Mouse (Mus musculus): ENCODE measurements around the gene Hspa1a. TPM values are rescaled to one million over a fixed set of nuclear protein-coding genes. Genes with fewer than 3 reads are reported as not detected.
A peak's percentile ranks its signal among the peaks of the same experiment; 100 is the strongest.
"Not testable (repeated sequence)": the region's sequence is repeated elsewhere in the genome, so short reads cannot be mapped to it uniquely, and the experiment has no call there.

The Hspa1a gene
- polyA plus RNA-seq, 1 experiment from 2014 or later = 5.8 TPM

- Histone ChIP-seq H3K27me3 (no peaks in the 10 kb centered on the region), H3K36me3 (peaks cover 98% of the 10 kb centered on the region), H3K4me3 (no peak overlapping the region), H3K9me3 (no peaks in the 10 kb centered on the region), H3K27ac (no peak overlapping the region), H3K4me2 (no peak overlapping the region), H3K9ac (no peak overlapping the region), H3K4me1 (peaks cover 5% of the 10 kb centered on the region; the same call in 1 of the 2 replicates)
- no peak for ATAC-seq (ENCODE audit: insufficient number of reproducible peaks, insufficient read depth, low FRiP score, low TSS enrichment, low read depth)
- 89% methylated on average over 8 of the region's 8 CpGs for WGBS
Measured at GRCm38 (mm10) chr17:35011440-35011839, 39.5 kb upstream of the Hspa1a start.

DNA sequence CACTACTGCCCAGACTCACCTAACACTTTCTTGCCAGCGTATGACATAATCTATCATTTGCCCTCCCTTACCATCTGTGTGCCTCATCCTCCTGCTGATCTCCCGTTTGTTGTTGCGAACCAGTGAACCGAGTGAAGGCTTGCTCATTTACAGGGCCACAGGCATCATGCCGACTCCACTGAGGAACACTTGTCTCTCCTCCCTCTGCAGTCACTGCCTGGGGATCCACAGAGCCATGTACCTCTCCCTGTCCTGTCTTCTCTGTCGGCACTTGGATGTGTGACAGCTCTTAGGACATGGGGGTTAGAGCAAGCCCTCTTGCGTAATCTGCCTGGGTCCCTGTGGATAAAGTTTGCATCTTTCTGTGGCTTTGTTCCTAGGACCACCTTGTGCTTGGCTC, 37.6 kb upstream of the Hspa1a start:
- no peak overlapping the region for H3K4me3 ChIP-seq
- WGBS = 92% methylated on average over 7 of the region's 7 CpGs
- no peak overlapping the region for H3K27ac ChIP-seq
- H3K36me3 ChIP-seq = peaks cover 97% of the 10 kb centered on the region
- ATAC-seq (ENCODE audit: insufficient number of reproducible peaks, insufficient read depth, low FRiP score, low TSS enrichment, low read depth) = no peak
- H3K4me2 ChIP-seq = no peak overlapping the region
- no peaks in the 10 kb centered on the region for H3K27me3 ChIP-seq
- no peaks in the 10 kb centered on the region for H3K4me1 ChIP-seq
- no peak overlapping the region for H3K9ac ChIP-seq
- no peaks in the 10 kb centered on the region for H3K9me3 ChIP-seq

DNA sequence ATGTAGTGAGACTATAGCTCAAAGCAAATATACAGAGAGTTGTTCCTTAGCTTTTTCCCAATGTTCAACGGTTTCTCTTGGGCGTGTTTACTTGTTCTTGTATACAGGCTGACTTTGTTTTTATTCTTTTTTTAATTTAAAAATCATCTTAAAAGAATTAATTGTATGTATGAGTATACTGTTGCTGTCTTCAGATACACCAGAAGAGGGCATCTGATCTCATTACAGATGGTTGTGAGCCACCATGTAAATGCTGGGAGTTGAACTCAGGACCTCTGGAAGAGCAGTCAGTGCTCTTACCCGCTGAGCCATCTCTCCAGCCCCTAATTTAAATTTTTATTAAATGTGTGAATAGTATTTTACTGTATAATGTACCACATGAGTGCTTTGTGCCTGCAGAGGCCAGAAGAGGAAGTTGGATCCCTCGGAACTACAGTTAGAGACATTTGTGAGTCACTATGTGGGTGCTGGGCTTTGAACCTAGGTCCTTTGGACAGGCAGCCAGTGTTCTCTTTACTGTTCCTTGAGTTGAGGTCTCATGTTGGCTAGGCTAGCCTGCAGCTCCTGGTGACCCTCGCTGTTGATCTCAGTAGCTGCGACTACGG, 35.5 kb upstream of the Hspa1a start:
- ATAC-seq (ENCODE audit: insufficient number of reproducible peaks, insufficient read depth, low FRiP score, low TSS enrichment, low read depth) = no peak
- Histone ChIP-seq H3K9ac (no peak overlapping the region), H3K4me2 (no peak overlapping the region), H3K9me3 (no peaks in the 10 kb centered on the region), H3K4me1 (peaks cover 10% of the 10 kb centered on the region), H3K27ac (no peak overlapping the region), H3K4me3 (no peak overlapping the region), H3K27me3 (no peaks in the 10 kb centered on the region), H3K36me3 (peaks cover 83% of the 10 kb centered on the region)
- 95% methylated on average over 7 of the region's 7 CpGs for WGBS

- H3K4me3 ChIP-seq; ATAC-seq (ENCODE audit: insufficient number of reproducible peaks, insufficient read depth, low FRiP score, low TSS enrichment, low read depth); H3K4me2 ChIP-seq; H3K27me3 ChIP-seq; H3K27ac ChIP-seq; H3K9me3 ChIP-seq; H3K9ac ChIP-seq: not testable (repeated sequence)
- Histone ChIP-seq H3K4me1 (peaks cover 16% of the 10 kb centered on the region), H3K36me3 (peaks cover 67% of the 10 kb centered on the region)
- 94% methylated on average over 4 of the region's 5 CpGs for WGBS
Measured at GRCm38 (mm10) chr17:35005902-35006301, 33.9 kb upstream of the Hspa1a start.

DNA sequence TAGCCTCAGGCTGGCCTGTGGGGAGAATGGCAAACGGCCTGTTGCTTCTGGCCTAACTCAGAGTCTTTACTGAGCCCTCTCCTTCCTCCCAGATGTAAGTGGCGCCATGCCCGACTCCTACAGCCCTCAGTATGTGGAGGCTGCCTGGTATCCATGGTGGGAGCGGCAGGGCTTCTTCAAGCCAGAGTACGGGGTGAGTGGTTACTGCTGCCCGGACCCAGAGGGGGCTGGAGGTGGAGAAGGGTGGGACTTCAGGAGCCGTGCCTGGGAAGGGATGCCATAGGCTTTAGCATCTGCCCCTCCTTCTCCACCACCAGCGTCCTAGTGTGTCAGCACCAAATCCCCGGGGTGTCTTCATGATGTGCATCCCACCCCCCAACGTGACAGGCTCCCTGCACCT, 33.2 kb upstream of the Hspa1a start:
- no peaks in the 10 kb centered on the region for H3K27me3 ChIP-seq
- 86% methylated on average over 10 of the region's 10 CpGs for WGBS
- H3K9me3 ChIP-seq = no peaks in the 10 kb centered on the region
- H3K4me2 ChIP-seq = no peak overlapping the region
- no peak overlapping the region for H3K4me3 ChIP-seq
- no peak overlapping the region for H3K27ac ChIP-seq
- ATAC-seq (ENCODE audit: insufficient number of reproducible peaks, insufficient read depth, low FRiP score, low TSS enrichment, low read depth) = no peak
- H3K36me3 ChIP-seq = peaks cover 59% of the 10 kb centered on the region
- H3K9ac ChIP-seq = no peak overlapping the region
- peaks cover 16% of the 10 kb centered on the region for H3K4me1 ChIP-seq

- Histone ChIP-seq H3K9me3 (no peaks in the 10 kb centered on the region), H3K27ac (no peak overlapping the region), H3K4me3 (no peak overlapping the region), H3K27me3 (no peaks in the 10 kb centered on the region), H3K4me1 (peaks cover 25% of the 10 kb centered on the region), H3K9ac (no peak overlapping the region), H3K4me2 (no peak overlapping the region), H3K36me3 (peaks cover 53% of the 10 kb centered on the region)
- no peak for ATAC-seq (ENCODE audit: insufficient number of reproducible peaks, insufficient read depth, low FRiP score, low TSS enrichment, low read depth)
- 93% methylated on average over 17 of the region's 17 CpGs for WGBS
Measured at GRCm38 (mm10) chr17:35004075-35004717, 32.2 kb upstream of the Hspa1a start.

GRCm38 (mm10) chr17:35003022-35003838, 31.3 kb upstream of the Hspa1a start:
- Histone ChIP-seq H3K9ac (peak overlapping the region; percentile 98), H3K36me3 (peaks cover 53% of the 10 kb centered on the region), H3K27ac (peak overlapping the region; percentile 99), H3K9me3 (no peaks in the 10 kb centered on the region), H3K27me3 (no peaks in the 10 kb centered on the region), H3K4me1 (peaks cover 29% of the 10 kb centered on the region), H3K4me3 (peak overlapping the region; percentile 90), H3K4me2 (peak overlapping the region; percentile 99)
- ATAC-seq (ENCODE audit: insufficient number of reproducible peaks, insufficient read depth, low FRiP score, low TSS enrichment, low read depth) = no peak
- WGBS = 66% methylated on average over 9 of the region's 9 CpGs

DNA sequence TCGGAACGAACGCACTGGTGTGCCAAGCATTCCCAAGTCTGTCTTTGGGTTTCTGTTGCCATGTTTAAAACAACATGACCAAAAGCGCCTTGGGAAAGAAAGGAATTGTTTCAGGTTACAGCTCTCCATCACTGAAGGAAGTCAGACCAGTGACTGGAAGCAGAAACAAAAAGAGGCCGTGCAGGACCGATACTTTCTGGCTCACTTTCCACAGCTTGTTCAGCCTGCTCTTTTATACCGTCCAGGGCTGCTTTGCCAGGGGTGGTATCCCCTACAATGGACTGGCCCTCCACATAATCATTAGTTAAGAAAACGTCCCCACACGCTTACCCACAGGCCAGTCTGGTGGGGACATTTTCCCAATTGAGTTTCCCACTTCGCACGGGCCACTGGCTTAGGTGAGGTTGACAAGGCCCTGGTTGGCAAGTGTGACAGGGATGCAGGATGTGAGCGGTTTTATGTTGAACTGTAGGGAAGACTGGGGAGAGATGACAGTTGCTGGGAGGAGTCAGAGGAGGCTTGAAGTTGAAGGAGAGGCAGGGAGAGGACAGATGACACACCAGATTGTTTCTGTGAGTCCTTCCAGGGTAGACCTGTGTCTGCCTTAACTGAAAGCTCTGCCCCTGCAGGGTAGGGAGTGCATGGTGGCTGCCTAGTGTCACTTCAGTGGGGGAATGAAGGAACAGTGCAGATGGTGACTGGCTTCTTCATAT, 30.4 kb upstream of the Hspa1a start:
- H3K27ac ChIP-seq = peak overlapping the region; percentile 99
- ATAC-seq (ENCODE audit: insufficient number of reproducible peaks, insufficient read depth, low FRiP score, low TSS enrichment, low read depth) = no peak

GRCm38 (mm10) chr17:35001452-35002152, 29.6 kb upstream of the Hspa1a start:
- Histone ChIP-seq H3K36me3 (peaks cover 51% of the 10 kb centered on the region), H3K27me3 (no peaks in the 10 kb centered on the region), H3K9me3 (no peaks in the 10 kb centered on the region), H3K4me3 (peak overlapping the region; percentile 90), H3K9ac (peak overlapping the region; percentile 98), H3K4me1 (peaks cover 33% of the 10 kb centered on the region), H3K27ac (peak overlapping the region; percentile 99), H3K4me2 (peak overlapping the region; percentile 99)
- peak; percentile 2; the same call in 1 of the 2 replicates for ATAC-seq (ENCODE audit: insufficient number of reproducible peaks, insufficient read depth, low FRiP score, low TSS enrichment, low read depth)
- under 1% methylated on average over 35 of the region's 35 CpGs for WGBS

More for the DNA sequence above, 30.4 kb upstream of the Hspa1a start:
- no peaks in the 10 kb centered on the region for H3K27me3 ChIP-seq
- H3K36me3 ChIP-seq = peaks cover 53% of the 10 kb centered on the region
- peak overlapping the region; percentile 99 for H3K4me2 ChIP-seq
- H3K4me1 ChIP-seq = peaks cover 30% of the 10 kb centered on the region
- peak overlapping the region; percentile 98 for H3K9ac ChIP-seq
- WGBS = 6% methylated on average over 12 of the region's 12 CpGs
- H3K9me3 ChIP-seq = no peaks in the 10 kb centered on the region
- peak overlapping the region; percentile 90 for H3K4me3 ChIP-seq

- Histone ChIP-seq H3K4me2 (peak within 1 kb of the TSS; percentile 99), H3K9ac (peak within 1 kb of the TSS; percentile 98), H3K36me3 (peaks cover 50% of the 10 kb centered on the region), H3K4me3 (peak within 1 kb of the TSS; percentile 90), H3K27me3 (no peaks in the 10 kb centered on the region), H3K9me3 (no peaks in the 10 kb centered on the region), H3K4me1 (peaks cover 33% of the 10 kb centered on the region), H3K27ac (peak within 1 kb of the TSS; percentile 99)
- ATAC-seq (ENCODE audit: insufficient number of reproducible peaks, insufficient read depth, low FRiP score, low TSS enrichment, low read depth) = peak; percentile 80
- WGBS = under 1% methylated on average over 79 of the region's 83 CpGs
Measured at GRCm38 (mm10) chr17:35000717-35001451, 28.9 kb upstream of the Hspa1a start, which contains the start of gene Vars. Vars (plus strand) TSS chr17:35000987.
